Mouse (Mus musculus) lung, postnatal 0 days (tissue): ENCODE measurements around the gene Tmem59l.

ENCODE experiments used
- CTCF ChIP-seq: IDR thresholded peaks from 2 replicates; pipeline ENCODE4 v1.5.1; 2016; ENCODE audit warnings: antibody characterized with exemption, mild to moderate bottlenecking
- EP300 ChIP-seq: IDR thresholded peaks from 2 replicates; pipeline ENCODE4 v1.6.1; 2016; ENCODE audit warnings: antibody characterized with exemption, mild to moderate bottlenecking, control low read depth

- TF ChIP-seq CTCF (no peak), EP300 (no peak)
Observed at GRCm38 (mm10) chr8:70500386-70501301, 13.5 kb upstream of the Tmem59l start.
